Mouse (Mus musculus): ENCODE data around the gene Il21r. TPM values are rescaled to one million over a fixed set of nuclear protein-coding genes. Genes with fewer than 3 reads are reported as not detected.

The Il21r gene
- polyA plus RNA-seq, 1 experiment: not detected

Other genes starting within 250 kb of the Il21r start
- gene Kdm8, start 158.8 kb upstream of the Il21r start, polyA plus RNA-seq (2012; ENCODE audit: insufficient read depth, insufficient read length, missing spikeins): 2.4 and 3.1 TPM in 2 replicates
- gene Nsmce1, start 111.8 kb upstream of the Il21r start, polyA plus RNA-seq (2012; ENCODE audit: insufficient read depth, insufficient read length, missing spikeins): 30.3 and 33.1 TPM in 2 replicates
- 5.5 and 8.6 TPM in 2 replicates for gene Il4ra, start 51.3 kb upstream of the Il21r start, polyA plus RNA-seq (2012; ENCODE audit: insufficient read depth, insufficient read length, missing spikeins)
- gene Gtf3c1, start 104.4 kb downstream of the Il21r start, polyA plus RNA-seq (2012; ENCODE audit: insufficient read depth, insufficient read length, missing spikeins): 12.9 and 15.2 TPM in 2 replicates
- 3.0 and 3.5 TPM in 2 replicates for gene D430042O09Rik, start 104.5 kb downstream of the Il21r start, polyA plus RNA-seq (2012; ENCODE audit: insufficient read depth, insufficient read length, missing spikeins)